Mouse (Mus musculus) neural tube, embryonic 14.5 days (tissue): Measurements from ENCODE around the gene Ttc14. TPM values are rescaled to one million over a fixed set of nuclear protein-coding genes. Genes with fewer than 3 reads are reported as not detected.

Experiments used
- ATAC-seq: fragments of 200-750 bp; cut with Nextera tagmentation; 2 replicates; pipeline ENCODE4 v1.8.0; 2017; ENCODE audit warnings: low read depth, mild to moderate bottlenecking, moderate TSS enrichment, moderate library complexity
- H3K27ac ChIP-seq: fragments of 300-500 bp; sonication (generic); 2 replicates; pipeline ENCODE4 v1.5.1; 2014; ENCODE audit warnings: low read depth, mild to moderate bottlenecking, control low read depth, low read length, moderate library complexity, mixed read lengths
- H3K27me3 ChIP-seq: fragments of 300-500 bp; sonication (generic); 2 replicates; pipeline ENCODE4 v1.6.1; 2014; ENCODE audit warnings: low read length; ENCODE audit not compliant: control insufficient read depth, insufficient read depth
- H3K36me3 ChIP-seq: fragments of 300-500 bp; sonication (generic); 2 replicates; pipeline ENCODE4 v1.6.1; 2014; ENCODE audit warnings: low read length, mixed read lengths; ENCODE audit not compliant: control insufficient read depth, insufficient read depth
- H3K4me1 ChIP-seq: fragments of 300-500 bp; sonication (generic); 2 replicates; pipeline ENCODE4 v1.6.1; 2014; ENCODE audit warnings: low read length; ENCODE audit not compliant: control insufficient read depth, insufficient read depth
- H3K4me2 ChIP-seq: fragments of 300-500 bp; sonication (generic); 2 replicates; pipeline ENCODE4 v1.6.1; 2014; ENCODE audit warnings: mild to moderate bottlenecking, low read depth, low read length, control low read depth
- H3K4me3 ChIP-seq: fragments of 300-500 bp; sonication (generic); 2 replicates; pipeline ENCODE4 v1.5.1; 2014; ENCODE audit warnings: low read depth, low read length, control low read depth, mixed read lengths
- H3K9ac ChIP-seq: fragments of 300-500 bp; sonication (generic); replicated peaks from 2 replicates; pipeline ENCODE4 v1.6.1; 2014; ENCODE audit warnings: low read depth, mild to moderate bottlenecking, control low read depth, low read length, mixed read lengths
- H3K9me3 ChIP-seq: fragments of 300-500 bp; sonication (generic); 2 replicates; pipeline ENCODE4 v1.6.1; 2016; ENCODE audit warnings: low read length; ENCODE audit not compliant: control insufficient read depth
- WGBS: fragments of 180-500 bp; shearing (Covaris S2); extraction: QIAGEN DNeasy Blood & Tissue Kit; methylation state at CpG from one replicate; pipeline ENCODE4 v1.1.7; 2014; 5-methylcytosine and 5-hydroxymethylcytosine counted together
- polyA plus RNA-seq: library from polyadenylated mRNA; unstranded; fragments of >200 nt; fragmentation: Nextera tagmentation; extraction: Ambion mirVana; gene quantifications from 2 replicates; pipeline ENCODE4 v1.2.1, GENCODE M21; 2014

Ttc14 gene
- polyA plus RNA-seq, 1 experiment from 2014 or later = 95.7 TPM

DNA sequence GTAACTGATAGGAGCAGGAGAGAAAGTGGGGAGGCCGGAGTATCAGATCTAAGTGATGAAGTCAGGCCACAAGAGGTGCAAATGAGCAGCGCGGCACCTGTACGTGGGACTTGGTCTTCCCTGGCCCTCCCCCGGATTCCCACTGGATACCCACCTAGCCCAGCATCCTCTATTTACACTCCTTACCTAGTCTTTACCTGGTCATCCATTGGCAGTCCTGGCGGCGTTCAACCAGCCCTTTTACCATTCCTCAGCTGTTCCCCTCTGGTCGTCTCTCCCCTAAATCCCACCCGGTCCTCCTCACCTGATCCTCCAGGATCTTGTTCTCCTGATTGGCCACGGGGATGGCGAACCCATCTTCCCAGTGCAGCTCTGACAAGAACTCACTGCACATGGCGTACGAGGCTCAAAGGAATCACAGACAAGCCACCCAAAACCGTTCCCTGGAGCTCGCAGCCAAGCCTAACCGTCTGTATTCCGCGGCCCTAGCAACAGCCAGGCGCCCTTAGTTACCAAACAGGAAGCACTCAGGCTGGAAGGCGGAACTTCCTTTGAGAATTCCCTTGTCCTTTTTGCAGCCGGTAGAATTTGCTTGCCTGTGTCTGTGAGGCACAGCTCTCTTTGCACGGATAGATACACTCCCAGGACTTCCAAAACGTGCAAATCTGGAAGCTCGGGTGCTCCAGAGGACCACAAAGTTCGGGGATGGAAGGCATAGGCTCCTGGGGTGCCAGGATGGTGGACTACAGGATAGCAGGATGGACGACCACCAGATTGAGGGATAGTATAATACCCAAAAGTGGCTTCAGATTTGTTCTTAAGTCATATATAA, 44.4 kb downstream of the Ttc14 start, which contains the start of gene Ccdc39:
TSS of gene Ccdc39 (minus strand) at position 510 of the 832 bp plus-strand sequence.
- ATAC-seq = peak; percentile 98
- Histone ChIP-seq H3K9ac (peak within 1 kb of the TSS; percentile 74), H3K4me1 (no peaks in the 10 kb centered on the region; the same call in 1 of the 2 replicates), H3K4me2 (peak within 1 kb of the TSS; percentile 60), H3K4me3 (peak within 1 kb of the TSS; percentile 41), H3K36me3 (no peaks in the 10 kb centered on the region), H3K9me3 (no peaks in the 10 kb centered on the region), H3K27ac (peak within 1 kb of the TSS; percentile 70), H3K27me3 (no peaks in the 10 kb centered on the region)
- 7% methylated on average over 26 of the region's 26 CpGs for WGBS

DNA sequence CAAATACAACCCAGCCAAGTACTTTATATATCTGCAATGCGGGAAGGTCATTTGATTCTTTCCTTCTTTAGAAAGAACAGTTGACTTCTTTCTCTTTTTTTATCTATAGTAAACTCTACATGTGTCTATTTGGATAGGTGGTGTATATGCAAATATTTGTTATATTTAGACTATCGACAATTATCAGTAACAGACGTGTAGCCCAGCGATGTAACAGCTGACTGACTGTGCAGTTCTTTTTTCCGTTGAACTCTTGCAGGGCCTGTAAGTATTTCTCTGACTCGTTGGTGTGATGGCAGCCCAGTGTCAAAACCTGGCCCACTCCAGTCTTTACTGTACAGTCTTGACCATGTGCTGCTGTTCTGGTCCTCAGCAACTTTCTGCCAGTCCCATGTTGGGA, 47.0 kb downstream of the Ttc14 start:
- Histone ChIP-seq H3K27ac (no peak overlapping the region), H3K9ac (no peak overlapping the region), H3K4me1 (no peaks in the 10 kb centered on the region; the same call in 1 of the 2 replicates), H3K4me3 (no peak overlapping the region), H3K4me2 (no peak overlapping the region), H3K27me3 (no peaks in the 10 kb centered on the region), H3K36me3 (no peaks in the 10 kb centered on the region), H3K9me3 (no peaks in the 10 kb centered on the region)
- ATAC-seq = no peak
- WGBS = 85% methylated on average over 6 of the region's 6 CpGs

DNA sequence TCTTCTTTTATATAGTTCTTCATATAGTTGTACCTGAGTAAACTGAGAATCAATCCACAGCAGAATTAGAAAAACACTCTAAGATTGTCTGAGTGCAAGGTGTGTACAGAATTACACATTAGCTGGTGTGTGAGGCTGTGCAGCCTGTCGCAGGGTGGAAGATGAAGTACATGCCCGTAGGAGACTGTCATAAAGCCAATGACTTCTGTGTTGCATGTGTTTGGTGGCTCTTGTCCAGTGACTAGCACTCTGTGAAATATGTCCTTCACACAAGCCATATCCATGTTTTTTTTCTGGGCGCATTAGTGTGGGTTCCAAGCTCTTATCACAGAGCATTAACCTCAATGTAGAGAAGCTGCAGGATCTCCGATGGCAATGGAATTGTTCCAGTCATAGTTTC, 51.2 kb downstream of the Ttc14 start:
- no peak for ATAC-seq
- H3K27ac ChIP-seq = no peak overlapping the region
- no peaks in the 10 kb centered on the region for H3K4me1 ChIP-seq
- H3K4me3 ChIP-seq = no peak overlapping the region
- no peaks in the 10 kb centered on the region for H3K27me3 ChIP-seq
- 89% methylated on average over 4 of the region's 4 CpGs for WGBS
- no peak overlapping the region for H3K4me2 ChIP-seq
- no peaks in the 10 kb centered on the region for H3K9me3 ChIP-seq
- no peak overlapping the region for H3K9ac ChIP-seq
- no peaks in the 10 kb centered on the region for H3K36me3 ChIP-seq

DNA sequence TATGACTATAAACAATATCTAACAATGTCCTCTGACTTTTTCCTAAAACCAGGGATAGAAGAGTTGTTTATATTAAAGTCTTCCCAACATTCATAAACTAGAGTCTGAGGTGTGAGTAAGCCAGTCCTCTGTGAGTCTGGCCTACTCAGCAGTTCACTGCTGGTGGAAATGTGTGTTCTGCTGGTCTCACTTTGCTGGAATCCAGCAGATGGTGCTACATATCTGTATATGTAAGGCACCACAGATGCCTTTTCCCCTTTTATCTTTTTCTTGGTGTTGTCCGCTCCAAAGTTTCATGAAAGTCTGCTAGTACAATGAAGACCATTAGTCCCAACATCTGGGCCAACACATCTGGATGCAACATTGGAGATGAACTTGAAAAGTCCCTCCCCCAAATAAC, 53.4 kb downstream of the Ttc14 start:
- H3K9me3 ChIP-seq = no peaks in the 10 kb centered on the region
- H3K9ac ChIP-seq = no peak overlapping the region
- no peak overlapping the region for H3K4me3 ChIP-seq
- no peak for ATAC-seq
- no peak overlapping the region for H3K4me2 ChIP-seq
- no peaks in the 10 kb centered on the region for H3K27me3 ChIP-seq
- H3K4me1 ChIP-seq = no peaks in the 10 kb centered on the region
- WGBS = 56% methylated on average over 1 of the region's 1 CpGs
- no peaks in the 10 kb centered on the region for H3K36me3 ChIP-seq
- no peak overlapping the region for H3K27ac ChIP-seq

DNA sequence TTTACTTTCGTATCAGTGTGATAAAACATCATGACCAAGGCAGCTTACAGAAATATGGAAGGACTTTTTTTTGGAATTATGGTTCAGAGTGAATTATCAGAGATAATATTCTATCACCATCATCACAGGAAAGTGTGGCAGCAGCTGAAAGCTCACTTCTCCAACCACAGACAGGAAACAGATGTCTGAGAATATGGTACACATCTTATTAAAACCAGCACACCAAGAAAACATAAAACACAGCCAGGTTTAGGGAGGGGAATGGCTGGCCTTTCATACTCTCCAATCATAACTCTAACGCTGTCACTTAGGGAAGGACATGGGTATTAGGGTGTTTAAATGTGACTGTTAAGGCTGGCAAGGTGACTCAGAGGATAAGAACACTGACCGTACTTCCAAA, 59.3 kb downstream of the Ttc14 start:
- H3K9ac ChIP-seq = no peak overlapping the region
- WGBS = 91% methylated on average over 3 of the region's 3 CpGs
- H3K9me3 ChIP-seq = no peaks in the 10 kb centered on the region
- H3K27ac ChIP-seq = no peak overlapping the region
- no peak for ATAC-seq
- H3K27me3 ChIP-seq = no peaks in the 10 kb centered on the region
- no peaks in the 10 kb centered on the region for H3K4me1 ChIP-seq
- H3K4me2 ChIP-seq = no peak overlapping the region
- no peak overlapping the region for H3K4me3 ChIP-seq
- H3K36me3 ChIP-seq = no peaks in the 10 kb centered on the region

DNA sequence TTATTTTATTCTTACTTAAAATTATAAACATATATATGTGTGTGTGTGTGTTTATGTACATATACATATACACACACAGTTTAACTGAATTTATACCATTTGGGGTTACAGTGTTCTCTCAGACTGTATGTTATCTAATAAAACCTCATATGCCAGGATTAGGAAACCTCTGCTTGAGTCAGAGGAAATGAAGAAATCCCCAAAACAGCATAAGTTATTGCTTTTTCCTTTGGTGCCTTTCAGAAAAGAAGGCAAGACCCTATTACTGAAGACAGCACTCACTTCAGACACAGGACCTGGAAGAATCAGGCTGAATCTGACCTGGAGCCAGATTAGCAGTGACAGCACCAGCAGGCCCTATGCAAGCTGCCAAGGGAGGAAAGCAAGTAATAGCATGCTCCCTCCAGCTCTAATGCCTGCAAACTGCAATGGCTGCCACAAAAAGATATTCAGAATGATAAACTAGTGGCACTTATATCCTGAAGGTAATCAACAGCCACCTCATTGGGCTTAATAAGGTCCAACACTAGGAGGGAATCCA, 64.4 kb downstream of the Ttc14 start:
- no peak for ATAC-seq
- Histone ChIP-seq H3K9me3 (no peaks in the 10 kb centered on the region), H3K9ac (no peak overlapping the region), H3K27me3 (no peaks in the 10 kb centered on the region), H3K4me2 (no peak overlapping the region), H3K4me3 (no peak overlapping the region), H3K4me1 (no peaks in the 10 kb centered on the region), H3K27ac (no peak overlapping the region), H3K36me3 (no peaks in the 10 kb centered on the region)

Other genes starting within 250 kb of the Ttc14 start
- 12.7 and 18.5 TPM in 2 replicates for gene Ccdc39, start 44.5 kb downstream of the Ttc14 start, polyA plus RNA-seq
- 43.2 and 43.4 TPM in 2 replicates for gene Fxr1, start 220.1 kb downstream of the Ttc14 start, polyA plus RNA-seq